Mouse (Mus musculus) lung, embryonic 14.5 days (tissue): Measurements from ENCODE around the gene Rapgef5. TPM values are rescaled to one million over a fixed set of nuclear protein-coding genes. Genes with fewer than 3 reads are reported as not detected.
A peak's percentile ranks its signal among the peaks of the same experiment; 100 is the strongest.

Experiments used
- ATAC-seq: fragments of 200-750 bp; cut with Nextera tagmentation; 2 replicates; pipeline ENCODE4 v1.8.0; 2017; ENCODE audit warnings: mild to moderate bottlenecking, moderate TSS enrichment, moderate library complexity; ENCODE audit not compliant: insufficient read depth
- DNase-seq: peaks from one replicate; pipeline ENCODE4 v3.0.0-alpha.2; 2015
- H3K27ac ChIP-seq: fragments of 300-500 bp; sonication (generic); 2 replicates; pipeline ENCODE4 v1.5.1; 2014; ENCODE audit warnings: low read depth, mild to moderate bottlenecking, moderate library complexity
- H3K27me3 ChIP-seq: fragments of 300-500 bp; sonication (generic); 2 replicates; pipeline ENCODE4 v1.6.1; 2014; ENCODE audit warnings: low read length, control low read depth; ENCODE audit not compliant: insufficient read depth
- H3K36me3 ChIP-seq: fragments of 300-500 bp; sonication (generic); 2 replicates; pipeline ENCODE4 v1.6.1; 2014; ENCODE audit warnings: control low read depth; ENCODE audit not compliant: insufficient read depth
- H3K4me1 ChIP-seq: fragments of 300-500 bp; sonication (generic); 2 replicates; pipeline ENCODE4 v1.6.1; 2014; ENCODE audit warnings: antibody characterized with exemption, control low read depth; ENCODE audit not compliant: insufficient read depth
- H3K4me2 ChIP-seq: fragments of 300-500 bp; sonication (generic); 2 replicates; pipeline ENCODE4 v1.6.1; 2014; ENCODE audit warnings: mild to moderate bottlenecking
- H3K4me3 ChIP-seq: fragments of 300-500 bp; sonication (generic); 2 replicates; pipeline ENCODE4 v1.5.1; 2014; ENCODE audit warnings: low read depth, low read length
- H3K9ac ChIP-seq: fragments of 300-500 bp; sonication (generic); 2 replicates; pipeline ENCODE4 v1.6.1; 2014
- H3K9me3 ChIP-seq: fragments of 300-500 bp; sonication (generic); 2 replicates; pipeline ENCODE4 v1.6.1; 2016; ENCODE audit warnings: low read depth, low read length, control low read depth
- CTCF ChIP-seq: IDR thresholded peaks from 2 replicates; pipeline ENCODE4 v1.5.1; 2016; ENCODE audit warnings: antibody characterized with exemption, low read depth
- WGBS: fragments of 180-500 bp; shearing (Covaris S2); extraction: QIAGEN DNeasy Blood & Tissue Kit; methylation state at CpG from one replicate; pipeline ENCODE4 v1.1.7; 2014; 5-methylcytosine and 5-hydroxymethylcytosine counted together
- polyA plus RNA-seq: library from polyadenylated mRNA; unstranded; fragments of >200 nt; fragmentation: Nextera tagmentation; extraction: Ambion mirVana; gene quantifications from 2 replicates; pipeline ENCODE4 v1.2.1, GENCODE M21; 2014

Gene Rapgef5
- polyA plus RNA-seq, 1 experiment from 2014 or later, result 22.9 TPM

- H3K4me2 ChIP-seq, result no peak overlapping the region
- H3K36me3 ChIP-seq, result no peaks in the 10 kb centered on the region
- H3K4me3 ChIP-seq, result no peak overlapping the region
- H3K4me1 ChIP-seq, result no peaks in the 10 kb centered on the region
- H3K9ac ChIP-seq, result no peak overlapping the region
- WGBS, result 68% methylated on average over 4 of the region's 4 CpGs
- ATAC-seq, result no peak
- H3K9me3 ChIP-seq, result no peaks in the 10 kb centered on the region
- TF ChIP-seq CTCF, result no peak
- H3K27me3 ChIP-seq, result peaks cover 9% of the 10 kb centered on the region
- H3K27ac ChIP-seq, result no peak overlapping the region
- no peak for DNase-seq
Measured at GRCm38 (mm10) chr12:117528509-117529145, 12.3 kb downstream of the Rapgef5 start.

- Histone ChIP-seq H3K27ac (no peak overlapping the region), H3K4me3 (no peak overlapping the region), H3K4me1 (no peaks in the 10 kb centered on the region), H3K36me3 (no peaks in the 10 kb centered on the region), H3K9me3 (no peaks in the 10 kb centered on the region), H3K9ac (no peak overlapping the region), H3K4me2 (no peak overlapping the region), H3K27me3 (peaks cover 26% of the 10 kb centered on the region)
- no peak for TF ChIP-seq CTCF
- ATAC-seq (no peak), DNase-seq (no peak)
- WGBS, result 89% methylated on average over 4 of the region's 4 CpGs
Measured at GRCm38 (mm10) chr12:117531106-117531505, 14.8 kb downstream of the Rapgef5 start.

GRCm38 (mm10) chr12:117533176-117534086, 17.2 kb downstream of the Rapgef5 start:
- peaks cover 26% of the 10 kb centered on the region for H3K27me3 ChIP-seq
- peak; percentile 93 for ATAC-seq
- peak; percentile 77 for DNase-seq
- no peak for TF ChIP-seq CTCF
- H3K4me3 ChIP-seq, result peak overlapping the region; percentile 64
- H3K4me2 ChIP-seq, result peak overlapping the region; percentile 87
- H3K9me3 ChIP-seq, result no peaks in the 10 kb centered on the region
- H3K9ac ChIP-seq, result peak overlapping the region; percentile 66
- no peaks in the 10 kb centered on the region for H3K4me1 ChIP-seq
- H3K27ac ChIP-seq, result peak overlapping the region; percentile 67
- WGBS, result 3% methylated on average over 63 of the region's 64 CpGs
- no peaks in the 10 kb centered on the region for H3K36me3 ChIP-seq

GRCm38 (mm10) chr12:117534087-117534751, 17.9 kb downstream of the Rapgef5 start:
- peak overlapping the region; percentile 64 for H3K4me3 ChIP-seq
- peaks cover 26% of the 10 kb centered on the region for H3K27me3 ChIP-seq
- peak overlapping the region; percentile 87 for H3K4me2 ChIP-seq
- DNase-seq, result peak; percentile 70
- peak overlapping the region; percentile 67 for H3K27ac ChIP-seq
- H3K9ac ChIP-seq, result peak overlapping the region; percentile 66
- H3K9me3 ChIP-seq, result no peaks in the 10 kb centered on the region
- no peaks in the 10 kb centered on the region for H3K36me3 ChIP-seq
- no peaks in the 10 kb centered on the region for H3K4me1 ChIP-seq
- peak; percentile 38 for TF ChIP-seq CTCF
- peak; percentile 79 for ATAC-seq
- WGBS, result under 1% methylated on average over 47 of the region's 66 CpGs

GRCm38 (mm10) chr12:117540352-117540751, 24.1 kb downstream of the Rapgef5 start:
- Histone ChIP-seq H3K4me2 (no peak overlapping the region), H3K4me3 (no peak overlapping the region), H3K4me1 (no peaks in the 10 kb centered on the region), H3K27me3 (peaks cover 3% of the 10 kb centered on the region; the same call in 1 of the 2 replicates), H3K9me3 (no peaks in the 10 kb centered on the region), H3K36me3 (no peaks in the 10 kb centered on the region), H3K9ac (no peak overlapping the region), H3K27ac (no peak overlapping the region)
- 57% methylated on average over 2 of the region's 2 CpGs for WGBS
- no peak for TF ChIP-seq CTCF
- ATAC-seq (no peak), DNase-seq (no peak)

GRCm38 (mm10) chr12:117545277-117545676, 29.0 kb downstream of the Rapgef5 start:
- no peak for TF ChIP-seq CTCF
- 53% methylated on average over 6 of the region's 6 CpGs for WGBS
- Histone ChIP-seq H3K9ac (no peak overlapping the region), H3K27ac (no peak overlapping the region), H3K4me3 (no peak overlapping the region), H3K4me1 (no peaks in the 10 kb centered on the region), H3K9me3 (no peaks in the 10 kb centered on the region), H3K36me3 (no peaks in the 10 kb centered on the region), H3K27me3 (no peaks in the 10 kb centered on the region; the same call in 1 of the 2 replicates), H3K4me2 (no peak overlapping the region; the same call in 1 of the 2 replicates)
- ATAC-seq, result peak; percentile 71; the same call in 1 of the 2 replicates
- peak; percentile 46 for DNase-seq
